Comparison of ENCODE assay signal across 8 mouse cellular contexts in the genomic region with DNA sequence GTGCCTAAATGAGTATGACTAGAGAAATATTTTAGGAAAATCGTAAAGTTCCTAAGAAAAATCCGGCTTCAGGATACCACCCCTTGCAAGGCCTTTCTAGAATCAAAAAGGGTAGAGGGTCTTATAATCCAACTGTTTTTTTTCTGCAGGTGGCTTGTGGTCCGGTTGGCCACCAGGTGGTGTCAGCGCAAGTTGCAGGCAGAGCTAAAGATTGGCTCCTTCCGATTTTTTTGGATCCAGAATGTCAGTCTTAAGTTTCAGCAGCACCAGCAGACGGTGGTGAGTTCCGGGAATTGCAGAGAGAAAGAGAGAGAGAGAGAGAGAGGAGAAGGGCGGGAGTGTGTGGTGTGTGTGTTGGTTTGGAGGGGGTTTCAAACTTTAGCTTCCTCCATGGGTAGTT. TPM values are rescaled to one million over a fixed set of nuclear protein-coding genes. Genes with fewer than 3 reads are reported as not detected.
A peak's percentile ranks its signal among the peaks of the same experiment; 100 is the strongest.
DNase-seq lines count a peak whose midpoint lies in the region; ATAC-seq and TF ChIP-seq lines count a peak whose summit lies in the region.

No protein-coding gene starts in this region.

- no peaks in the 10 kb centered on the region for H3K4me1 ChIP-seq in intestine, postnatal 0 days (replicated peaks; ENCODE audit: control insufficient read depth, insufficient read depth, low read length)
- H3K4me1 ChIP-seq in limb, embryonic 15.5 days, result peaks cover 14% of the 10 kb centered on the region
- H3K4me1 ChIP-seq in midbrain, embryonic 15.5 days, result peaks cover 13% of the 10 kb centered on the region

- H3K36me3 ChIP-seq in C2C12 (ENCODE audit: control insufficient read depth, insufficient read depth), result peaks cover 50% of the 10 kb centered on the region
- H3K36me3 ChIP-seq in intestine, postnatal 0 days (ENCODE audit: control insufficient read depth, insufficient read depth), result peaks cover 39% of the 10 kb centered on the region
- peaks cover 38% of the 10 kb centered on the region for H3K36me3 ChIP-seq in limb, embryonic 15.5 days
- H3K36me3 ChIP-seq in midbrain, embryonic 15.5 days (replicated peaks), result peaks cover 35% of the 10 kb centered on the region
- peaks cover 9% of the 10 kb centered on the region; the same call in 1 of the 2 replicates for H3K36me3 ChIP-seq in splenic B cell, adult 2 months (ENCODE audit: control insufficient read depth, insufficient read depth, low read length, poor library complexity, severe bottlenecking)

- no peak overlapping the region for H3K27ac ChIP-seq in intestine, postnatal 0 days (ENCODE audit: low read depth, low read length)
- peak overlapping the region; percentile 54; the same call in 1 of the 2 replicates for H3K27ac ChIP-seq in limb, embryonic 15.5 days
- no peak overlapping the region for H3K27ac ChIP-seq in midbrain, embryonic 15.5 days

- peak overlapping the region; percentile 76; the same call in 1 of the 2 replicates for H3K9ac ChIP-seq in intestine, postnatal 0 days (ENCODE audit: low read depth, low read length)
- H3K9ac ChIP-seq in limb, embryonic 15.5 days, result peak overlapping the region; percentile 82; the same call in 1 of the 2 replicates
- H3K9ac ChIP-seq in midbrain, embryonic 15.5 days, result no peak overlapping the region; the same call in 1 of the 2 replicates

- H3K9me3 ChIP-seq in intestine, postnatal 0 days (ENCODE audit: control insufficient read depth), result no peaks in the 10 kb centered on the region
- H3K9me3 ChIP-seq in limb, embryonic 15.5 days, result no peaks in the 10 kb centered on the region
- no peaks in the 10 kb centered on the region for H3K9me3 ChIP-seq in midbrain, embryonic 15.5 days

- WGBS in intestine, postnatal 0 days, result 4% methylated on average over 8 of the region's 8 CpGs
- 2% methylated on average over 8 of the region's 8 CpGs for WGBS in limb, embryonic 15.5 days
- WGBS in midbrain, embryonic 15.5 days, result 6% methylated on average over 8 of the region's 8 CpGs

- DNase-seq in adrenal gland, adult 18-20 months (ENCODE audit: low spot score in 2 of 2), result peak; percentile 39 to 44
- peak; percentile 50 for DNase-seq in embryo, embryonic 11.5 days (ENCODE audit: low read depth, low spot score)
- DNase-seq in gastrocnemius, postnatal 36 days, result peak; percentile 23 to 34
- DNase-seq in splenic B cell, adult 2 months (ENCODE audit: low read depth, low spot score), result peak; percentile 73

- TF ChIP-seq CTCF in C2C12 (IDR thresholded peaks at IDR 0.05; ENCODE audit: control insufficient read depth, insufficient read depth, insufficient read length), result peak; percentile 17
- TF ChIP-seq CTCF in intestine, postnatal 0 days (IDR thresholded peaks at IDR 0.05; ENCODE audit: low read depth), result peak; percentile 75

- no peak for ATAC-seq in intestine, postnatal 0 days
- no peak for ATAC-seq in limb, embryonic 15.5 days (ENCODE audit: insufficient number of reproducible peaks, low FRiP score, low TSS enrichment, low read depth)
- no peak for ATAC-seq in midbrain, embryonic 15.5 days (replicated peaks)

- H3K27me3 ChIP-seq in C2C12 (ENCODE audit: control insufficient read depth, insufficient read depth, insufficient read length), result no peaks in the 10 kb centered on the region
- no peaks in the 10 kb centered on the region for H3K27me3 ChIP-seq in intestine, postnatal 0 days (replicated peaks; ENCODE audit: control insufficient read depth, insufficient read depth, low read length)
- peaks cover 7% of the 10 kb centered on the region; the same call in 1 of the 2 replicates for H3K27me3 ChIP-seq in limb, embryonic 15.5 days
- 0 out of 2 replicates have a peak, but pooled peaks cover 3% of the 10 kb centered on the region for H3K27me3 ChIP-seq in midbrain, embryonic 15.5 days (replicated peaks)
- H3K27me3 ChIP-seq in splenic B cell, adult 2 months (ENCODE audit: control insufficient read depth, insufficient read depth, low read length, poor library complexity, severe bottlenecking), result no peaks in the 10 kb centered on the region

- peak overlapping the region; percentile 82 for H3K4me2 ChIP-seq in intestine, postnatal 0 days (replicated peaks; ENCODE audit: low read depth)
- H3K4me2 ChIP-seq in limb, embryonic 15.5 days, result peak overlapping the region; percentile 65
- peak overlapping the region; percentile 63 for H3K4me2 ChIP-seq in midbrain, embryonic 15.5 days

- H3K79me3 ChIP-seq in C2C12 (ENCODE audit: low read depth), result peaks cover 19% of the 10 kb centered on the region

- H3K4me3 ChIP-seq in C2C12 (ENCODE audit: insufficient read depth, poor library complexity, severe bottlenecking), result peak overlapping the region; percentile 98
- peak overlapping the region; percentile 96 for H3K4me3 ChIP-seq in intestine, postnatal 0 days (ENCODE audit: low read depth, low read length)
- peak overlapping the region; percentile 91 for H3K4me3 ChIP-seq in limb, embryonic 15.5 days
- peak overlapping the region; percentile 71 for H3K4me3 ChIP-seq in midbrain, embryonic 15.5 days

- H3K79me2 ChIP-seq in C2C12 (ENCODE audit: control insufficient read depth, insufficient read depth), result peaks cover 28% of the 10 kb centered on the region

- intact Hi-C loops in gastrocnemius, postnatal 36 days (cut with DNase I), result no loop called here

- H3ac ChIP-seq in C2C12 (ENCODE audit: control insufficient read depth, insufficient read length, low read depth), result no peak overlapping the region

TF ChIP-seq in C2C12, 6 proteins besides CTCF, POLR2A, EP300 and RAD21:
- TF ChIP-seq MAX (IDR thresholded peaks at IDR 0.05) (no peak), MYOD1 (IDR thresholded peaks at IDR 0.05; ENCODE audit: control insufficient read depth, insufficient read length, low read depth) (no peak), FOSL1 (IDR thresholded peaks at IDR 0.05; ENCODE audit: insufficient read depth, low read length, poor library complexity, severe bottlenecking) (no peak), MYOG (IDR thresholded peaks at IDR 0.05; ENCODE audit: control insufficient read depth, extremely low read depth, insufficient read length) (no peak), CEBPB (IDR thresholded peaks at IDR 0.05; ENCODE audit: low read depth) (no peak), USF1 (IDR thresholded peaks at IDR 0.05; ENCODE audit: low read depth) (no peak)

RNA-seq across cellular contexts. Expression of a gene that starts 1.0 kb away (rescaled TPM):
- 82.8 TPM for polyA plus RNA-seq in C2C12 (2012; fragmentation: generic; extraction: Trizol)
- total RNA-seq in adrenal gland, adult 18-20 months (2021), result 100 to 1,000 TPM; 168 to 185 TPM
- total RNA-seq in gastrocnemius, postnatal 36 days (2021), result 100 to 1,000 TPM; 212 to 228 TPM
- polyA plus RNA-seq in intestine, postnatal 0 days (2015; fragmentation: Nextera tagmentation; extraction: Ambion mirVana), result 49.9 and 54.9 TPM in 2 replicates
- 63.3 and 68.8 TPM in 2 replicates for polyA plus RNA-seq in limb, embryonic 15.5 days (2015; fragmentation: Nextera tagmentation; extraction: Ambion mirVana)
- 55.0 and 62.3 TPM in 2 replicates for polyA plus RNA-seq in midbrain, embryonic 15.5 days (2015; fragmentation: Nextera tagmentation; extraction: Ambion mirVana)

RNA-seq across cellular contexts. Expression of a gene that starts 16.8 kb away (rescaled TPM):
- 33.9 TPM for polyA plus RNA-seq in C2C12 (2012; fragmentation: generic; extraction: Trizol)
- 10 to 100 TPM; 71.5 to 85.0 TPM for total RNA-seq in adrenal gland, adult 18-20 months (2021)
- total RNA-seq in gastrocnemius, postnatal 36 days (2021), result 10 to 100 TPM; 21.9 to 23.1 TPM
- polyA plus RNA-seq in intestine, postnatal 0 days (2015; fragmentation: Nextera tagmentation; extraction: Ambion mirVana), result 8.8 and 9.5 TPM in 2 replicates
- 27.4 and 28.2 TPM in 2 replicates for polyA plus RNA-seq in limb, embryonic 15.5 days (2015; fragmentation: Nextera tagmentation; extraction: Ambion mirVana)
- polyA plus RNA-seq in midbrain, embryonic 15.5 days (2015; fragmentation: Nextera tagmentation; extraction: Ambion mirVana), result 30.0 and 31.7 TPM in 2 replicates

RNA-seq across cellular contexts. Expression of a gene that starts 17.0 kb away (rescaled TPM):
- 76.8 TPM for polyA plus RNA-seq in C2C12 (2012; fragmentation: generic; extraction: Trizol)
- 100 to 1,000 TPM in 1 of 2 experiments, 10 to 100 TPM in 1; 97.3 to 120 TPM for total RNA-seq in adrenal gland, adult 18-20 months (2021)
- 10 to 100 TPM; 40.7 to 41.1 TPM for total RNA-seq in gastrocnemius, postnatal 36 days (2021)
- polyA plus RNA-seq in intestine, postnatal 0 days (2015; fragmentation: Nextera tagmentation; extraction: Ambion mirVana), result 61.8 and 66.6 TPM in 2 replicates
- 93.2 and 97.7 TPM in 2 replicates for polyA plus RNA-seq in limb, embryonic 15.5 days (2015; fragmentation: Nextera tagmentation; extraction: Ambion mirVana)
- 90.0 and 93.6 TPM in 2 replicates for polyA plus RNA-seq in midbrain, embryonic 15.5 days (2015; fragmentation: Nextera tagmentation; extraction: Ambion mirVana)

RNA-seq across cellular contexts. Expression of a gene that starts 28.1 kb away (rescaled TPM):
- 0.02 TPM for polyA plus RNA-seq in C2C12 (2012; fragmentation: generic; extraction: Trizol)
- total RNA-seq in adrenal gland, adult 18-20 months (2021), result under 1 TPM; 0.46 to 0.54 TPM
- under 1 TPM; 0.42 to 0.84 TPM for total RNA-seq in gastrocnemius, postnatal 36 days (2021)
- polyA plus RNA-seq in intestine, postnatal 0 days (2015; fragmentation: Nextera tagmentation; extraction: Ambion mirVana), result 0.07 TPM in 1 of 2 replicates, not detected in the other
- 0.09 TPM in 1 of 2 replicates, not detected in the other for polyA plus RNA-seq in limb, embryonic 15.5 days (2015; fragmentation: Nextera tagmentation; extraction: Ambion mirVana)
- 0.11 and 0.28 TPM in 2 replicates for polyA plus RNA-seq in midbrain, embryonic 15.5 days (2015; fragmentation: Nextera tagmentation; extraction: Ambion mirVana)

RNA-seq across cellular contexts. Expression of a gene that starts 38.8 kb away (rescaled TPM):
- polyA plus RNA-seq in C2C12 (2012; fragmentation: generic; extraction: Trizol), result 33.1 TPM
- 1 to 10 TPM; 1.9 to 4.3 TPM for total RNA-seq in adrenal gland, adult 18-20 months (2021)
- 1 to 10 TPM; 2.4 to 4.1 TPM for total RNA-seq in gastrocnemius, postnatal 36 days (2021)
- 4.5 and 4.6 TPM in 2 replicates for polyA plus RNA-seq in intestine, postnatal 0 days (2015; fragmentation: Nextera tagmentation; extraction: Ambion mirVana)
- 26.3 and 29.5 TPM in 2 replicates for polyA plus RNA-seq in limb, embryonic 15.5 days (2015; fragmentation: Nextera tagmentation; extraction: Ambion mirVana)
- polyA plus RNA-seq in midbrain, embryonic 15.5 days (2015; fragmentation: Nextera tagmentation; extraction: Ambion mirVana), result 6.9 and 9.6 TPM in 2 replicates
